Mouse (Mus musculus): ENCODE measurements around the gene Rac2.

The Rac2 gene

DNA sequence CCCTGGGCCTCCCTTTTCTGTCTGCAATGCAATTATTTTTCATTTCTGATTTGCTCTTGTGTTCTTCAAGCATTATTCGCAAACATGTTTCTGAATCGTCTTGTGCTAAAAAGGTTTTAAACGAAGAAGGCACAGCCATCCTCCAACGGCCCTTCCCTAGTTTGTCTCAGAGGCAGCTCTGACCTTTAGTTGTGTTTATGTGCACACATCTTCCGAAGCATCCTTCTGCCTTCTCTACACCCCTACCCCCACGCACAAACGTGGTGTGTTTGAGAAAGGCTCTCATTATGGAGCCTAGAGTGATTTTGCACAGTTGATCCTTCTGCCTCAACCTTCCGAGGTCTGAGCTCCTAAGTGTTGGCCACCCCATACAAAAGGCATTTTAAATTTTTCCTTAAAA is 23.9 kb downstream of the Rac2 start:
- in situ Hi-C loops (cut with MboI, MseI) = loop anchor here (10.0 to 25.0 kb wide), 3 partner anchors 194 to 561 kb away; no protein-coding TSS in a partner anchor

DNA sequence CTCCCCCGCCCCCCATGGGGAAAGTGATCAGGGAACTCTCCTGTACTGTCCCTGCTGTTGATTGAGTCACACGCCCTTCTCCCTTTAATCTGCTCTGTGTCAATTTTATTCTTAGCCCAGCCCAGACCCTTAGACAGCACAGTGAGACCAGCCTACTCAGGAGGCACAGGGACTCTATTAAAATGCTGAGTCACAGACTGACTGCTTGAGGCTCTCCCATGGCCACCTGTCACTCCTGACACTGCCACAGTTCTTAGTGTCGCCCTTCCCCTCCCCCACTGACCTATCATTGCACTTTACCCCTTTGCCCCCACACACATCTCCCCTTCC is 24.3 kb downstream of the Rac2 start:
- in situ Hi-C loops (cut with MboI, MseI) = loop anchor here (10.0 to 25.0 kb wide), 3 partner anchors 194 to 561 kb away; no protein-coding TSS in a partner anchor

DNA sequence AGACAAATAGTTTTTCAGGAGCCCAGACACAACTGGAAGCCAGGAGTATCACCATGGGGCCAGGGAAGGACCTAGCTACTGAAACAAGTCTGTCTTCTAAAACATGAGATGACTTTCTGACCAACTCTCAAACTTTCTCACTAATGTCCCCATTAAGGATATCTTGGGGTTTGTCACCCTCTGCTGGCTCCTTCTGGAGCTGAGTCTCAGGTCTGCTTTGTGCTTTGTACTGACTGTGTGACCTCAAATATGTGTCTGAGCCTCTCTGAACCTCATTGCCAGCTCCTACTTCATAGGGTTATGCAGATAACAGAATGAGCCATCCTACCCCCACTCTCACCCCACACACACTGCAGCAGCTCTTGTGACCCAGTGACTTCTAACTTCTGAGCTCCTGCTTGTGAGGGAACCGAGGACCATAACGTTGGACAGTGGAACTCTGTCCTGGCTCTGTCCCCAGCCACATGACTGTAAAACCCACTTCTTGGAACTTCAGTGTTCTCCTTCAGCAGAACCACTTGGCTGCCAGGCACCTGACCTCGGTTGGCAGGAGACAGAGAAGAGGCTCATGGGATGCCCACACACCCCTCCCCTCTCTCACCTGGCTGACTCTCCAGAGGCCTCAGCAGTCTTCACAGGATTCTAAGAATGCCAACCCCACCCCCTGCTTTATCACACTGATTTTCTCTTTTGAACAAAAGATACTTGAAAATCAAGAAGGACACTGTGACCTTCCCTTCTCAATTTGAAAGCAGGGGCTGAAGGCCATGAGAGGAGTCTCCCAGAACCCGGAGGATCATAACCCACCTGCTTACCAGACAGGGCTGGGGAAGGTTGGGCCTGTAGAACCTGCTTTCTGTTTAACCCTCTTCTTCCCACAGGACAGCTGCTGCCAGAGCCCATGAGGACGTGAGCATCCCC is 24.9 kb downstream of the Rac2 start:
- in situ Hi-C loops (cut with MboI, MseI) = loop anchor here (10.0 to 25.0 kb wide), 3 partner anchors 193 to 560 kb away; no protein-coding TSS in a partner anchor

DNA sequence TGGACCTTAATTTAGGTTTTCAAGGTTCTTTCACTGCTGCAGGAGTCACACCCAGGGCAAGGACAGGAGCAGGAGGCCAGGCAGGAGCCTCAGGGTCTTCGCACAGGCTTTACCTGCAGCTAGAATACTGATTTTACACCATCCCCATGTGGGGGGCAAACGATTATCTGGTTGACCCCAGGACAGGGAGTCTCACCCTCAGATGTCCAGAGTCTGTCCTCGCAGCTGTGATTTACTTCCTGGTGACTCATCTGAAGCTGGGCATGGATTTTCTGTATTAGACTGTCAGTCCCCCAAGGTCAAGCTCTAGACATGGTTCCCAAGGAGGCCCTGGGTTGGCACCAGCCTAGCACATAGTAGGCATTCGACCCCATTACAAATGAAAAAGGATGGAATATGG is 26.5 kb downstream of the Rac2 start:
- in situ Hi-C loops (cut with MboI, MseI) = loop anchor here (10.0 to 25.0 kb wide), 3 partner anchors 191 to 559 kb away; no protein-coding TSS in a partner anchor

DNA sequence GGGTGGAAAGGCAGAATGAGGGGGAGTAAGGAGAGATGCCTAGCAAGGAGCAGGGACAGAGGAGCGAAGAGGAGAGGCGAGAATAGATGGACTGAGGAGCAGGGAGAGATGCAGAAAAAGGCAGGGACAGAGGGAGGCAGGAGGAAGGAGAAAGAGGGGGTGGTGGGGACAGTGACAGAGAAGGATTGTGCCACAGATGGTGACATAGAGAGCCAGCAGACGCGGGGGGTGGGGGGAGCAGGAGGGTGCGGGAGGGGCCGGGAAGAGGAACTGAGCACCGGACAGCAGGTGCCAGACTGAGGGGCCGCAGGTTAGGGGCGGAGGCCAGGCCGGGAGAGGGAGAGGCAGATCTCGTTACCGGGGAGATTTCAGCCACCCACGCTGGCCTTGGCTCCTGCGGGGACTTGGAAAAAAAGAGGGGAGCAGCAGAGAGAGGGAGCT is 28.0 kb downstream of the Rac2 start, which contains the start of gene Sstr3:
TSS of gene Sstr3 (minus strand) at position 125 of the 441 bp plus-strand sequence.
- in situ Hi-C loops (cut with MboI, MseI) = loop anchor here (10.0 to 25.0 kb wide), 3 partner anchors 190 to 557 kb away; no protein-coding TSS in a partner anchor

DNA sequence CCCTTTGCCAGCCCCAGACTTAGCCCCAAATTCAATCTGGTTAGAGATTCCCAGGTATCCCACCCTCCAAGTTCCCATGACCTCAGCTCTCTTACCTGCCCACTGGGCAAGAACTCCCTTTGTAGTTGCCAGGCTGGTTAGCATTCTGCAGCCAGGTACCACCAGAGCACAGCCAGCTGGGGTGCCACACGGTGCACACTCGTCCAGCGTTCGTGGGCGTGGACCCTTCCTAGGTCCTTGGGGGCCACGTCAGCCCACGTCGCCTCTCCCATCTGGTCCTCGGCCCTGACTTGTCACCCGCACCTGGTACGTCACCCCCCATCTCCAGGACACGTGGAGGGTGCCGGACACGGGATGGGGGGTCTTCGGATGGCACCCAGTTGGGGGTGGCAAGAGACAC is 28.5 kb downstream of the Rac2 start:
- in situ Hi-C loops (cut with MboI, MseI) = loop anchor here (10.0 to 25.0 kb wide), 3 partner anchors 189 to 557 kb away; no protein-coding TSS in a partner anchor

DNA sequence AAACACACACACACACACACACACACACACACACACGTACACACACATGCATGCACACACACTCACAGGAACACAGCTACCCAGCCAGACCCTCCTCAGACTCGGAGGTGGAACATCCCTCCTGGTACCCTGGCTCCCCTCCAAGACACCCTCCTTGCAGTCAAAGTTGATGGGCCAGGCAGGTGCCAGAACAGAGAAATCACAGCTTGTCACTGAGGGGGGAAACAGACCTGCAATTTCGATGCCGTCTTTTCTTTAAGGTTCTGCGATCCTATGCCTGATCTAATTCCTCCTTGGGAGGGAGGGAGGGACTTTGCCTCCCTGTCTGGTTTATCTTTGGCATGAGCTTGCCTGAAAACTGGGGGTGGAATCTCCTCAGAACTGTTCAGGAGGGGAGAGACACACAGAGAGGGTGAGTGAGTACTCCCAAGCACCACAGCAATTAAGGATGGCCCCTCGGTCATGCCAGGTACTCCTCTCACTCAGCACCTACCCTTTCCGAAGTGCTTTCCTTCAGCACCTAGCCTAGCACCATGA is 29.7 kb downstream of the Rac2 start:
- in situ Hi-C loops (cut with MboI, MseI) = loop anchor here (10.0 to 25.0 kb wide), 3 partner anchors 188 to 556 kb away; no protein-coding TSS in a partner anchor

DNA sequence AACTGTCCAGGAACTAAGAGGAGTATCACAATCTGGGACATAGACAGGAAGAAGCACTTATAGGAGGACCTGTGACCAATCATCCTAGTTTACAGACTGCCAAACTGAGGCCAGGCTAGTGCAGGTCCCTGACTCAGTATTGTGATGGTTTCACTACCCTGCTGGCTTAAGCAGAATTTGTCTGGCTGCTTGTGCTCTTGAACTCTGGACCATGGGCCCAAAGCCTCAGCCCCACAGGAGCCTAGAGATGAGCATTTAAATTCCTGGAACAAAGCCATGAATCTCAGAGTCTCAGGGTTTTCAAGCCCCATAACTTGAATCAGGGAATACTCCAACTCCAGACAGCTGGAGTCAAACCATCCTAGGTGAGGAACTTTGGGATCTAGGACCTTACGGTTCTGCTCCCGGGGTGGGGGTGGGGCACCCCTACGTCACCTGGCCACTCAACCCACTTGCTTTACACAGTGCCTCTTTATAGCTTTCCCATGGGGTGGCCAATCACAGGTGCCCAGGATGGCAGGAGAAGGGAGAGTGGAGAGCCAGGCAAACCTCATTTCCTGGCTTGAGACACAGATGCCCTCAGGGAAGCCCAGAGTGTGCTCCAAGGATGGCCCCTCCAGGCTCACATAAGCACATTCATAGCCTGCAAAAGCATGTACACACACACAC is 30.4 kb downstream of the Rac2 start:
- in situ Hi-C loops (cut with MboI, MseI) = loop anchor here (10.0 to 25.0 kb wide), 3 partner anchors 187 to 555 kb away; no protein-coding TSS in a partner anchor

DNA sequence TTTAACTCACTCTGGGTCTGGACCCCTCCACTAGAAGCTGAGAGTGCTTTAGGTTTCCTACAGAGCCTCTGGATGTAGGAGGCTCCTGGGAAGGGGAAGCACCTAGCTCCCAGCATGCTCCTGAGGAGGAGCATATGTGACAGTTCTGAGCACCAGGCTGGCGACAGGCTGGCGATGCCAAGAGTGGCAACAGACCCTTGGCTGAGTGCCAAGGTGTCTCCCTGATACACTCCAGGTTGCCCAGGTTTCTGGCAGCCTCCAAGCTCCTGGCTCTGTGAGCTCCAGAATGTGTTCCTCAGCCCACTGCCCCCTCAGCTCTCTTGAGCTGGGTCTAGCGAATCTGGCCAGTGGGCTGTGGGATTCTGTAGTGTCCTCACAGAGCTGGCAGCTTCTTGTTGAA is 31.0 kb downstream of the Rac2 start:
- in situ Hi-C loops (cut with MboI, MseI) = loop anchor here (10.0 to 25.0 kb wide), 3 partner anchors 187 to 554 kb away; no protein-coding TSS in a partner anchor

DNA sequence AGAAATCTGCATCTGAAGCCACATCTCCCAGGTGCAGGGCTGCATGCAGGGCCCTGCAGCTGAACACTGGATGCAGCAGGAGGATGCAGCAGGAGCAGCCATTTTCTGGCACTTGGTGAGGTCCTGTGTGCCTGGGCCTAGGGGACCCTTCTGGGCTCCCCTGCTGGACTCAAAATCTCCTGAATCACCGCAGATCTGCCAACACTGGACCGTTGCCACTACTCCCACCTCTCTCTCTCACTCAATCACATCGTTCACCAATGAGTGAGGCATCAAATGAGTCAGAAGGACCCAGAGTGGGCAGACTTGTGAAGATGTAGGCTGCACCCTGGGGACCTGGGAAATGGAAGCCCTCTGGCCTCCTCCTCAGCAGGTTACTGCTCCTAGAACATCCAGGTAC is 31.5 kb downstream of the Rac2 start:
- in situ Hi-C loops (cut with MboI, MseI) = loop anchor here (10.0 to 25.0 kb wide), 3 partner anchors 186 to 554 kb away; no protein-coding TSS in a partner anchor

DNA sequence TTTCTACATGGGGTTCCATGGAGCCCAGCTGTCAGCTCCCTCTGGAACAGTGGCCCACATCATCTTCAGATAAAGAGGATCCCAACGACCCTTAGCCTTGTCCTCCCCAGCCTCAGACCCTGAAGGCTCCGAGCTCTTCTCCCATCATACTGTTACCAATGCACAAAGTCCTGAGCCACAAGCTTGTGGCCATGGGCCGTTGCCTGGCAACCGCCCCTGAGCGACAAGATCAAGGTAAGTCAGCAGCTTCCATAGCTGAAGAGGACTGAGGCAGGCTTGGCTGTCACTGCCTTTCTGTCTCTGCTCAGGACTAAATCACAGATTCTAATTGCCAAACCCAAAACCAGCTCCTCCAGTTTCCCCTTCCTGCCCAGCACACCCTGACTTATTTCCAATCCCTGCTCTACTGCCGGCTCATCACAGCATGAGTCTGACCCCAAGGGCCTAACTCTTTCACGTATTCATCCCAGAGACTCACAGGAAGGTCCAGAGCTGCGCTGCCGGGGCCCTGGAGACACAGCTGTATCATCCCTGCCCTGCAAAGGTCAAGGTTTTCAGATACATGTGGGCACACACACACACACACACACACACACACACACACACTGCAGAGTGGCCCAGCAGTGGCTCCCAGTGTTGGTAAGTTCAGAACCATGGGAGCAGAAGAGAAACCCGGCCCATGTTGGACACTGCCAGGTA is 36.7 kb downstream of the Rac2 start:
- in situ Hi-C loops (cut with MboI, MseI) = loop anchor here (5.0 to 25.0 kb wide), 4 partner anchors 89 to 549 kb away; no protein-coding TSS in a partner anchor

DNA sequence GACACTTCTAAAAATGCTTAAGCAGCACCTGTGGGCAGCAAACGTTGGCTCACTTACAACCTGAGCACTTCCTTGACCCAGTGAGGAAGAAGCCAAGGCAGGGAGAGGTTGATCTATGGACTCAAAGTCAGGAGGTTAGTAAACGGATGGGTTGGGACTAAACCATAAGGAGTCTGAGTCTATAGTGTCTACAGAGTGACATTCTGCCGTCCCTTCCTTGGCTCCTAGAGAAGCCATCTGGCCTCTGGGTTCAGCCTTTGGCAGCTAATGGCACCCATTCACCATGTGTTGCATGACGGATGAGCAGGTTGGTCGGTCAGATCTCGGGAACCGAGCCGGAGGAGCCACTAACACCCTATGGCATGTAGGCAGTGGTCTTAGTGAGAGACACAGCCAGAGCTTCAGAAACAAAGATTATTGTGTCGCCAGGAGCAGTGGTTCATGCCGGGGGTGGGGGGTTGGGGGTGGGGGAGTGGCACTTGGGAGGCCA is 39.2 kb downstream of the Rac2 start:
- in situ Hi-C loops (cut with MboI, MseI) = loop anchor here in 1 of 2 experiments (25.0 kb wide), 1 partner anchor 546 kb away; no protein-coding TSS in a partner anchor

DNA sequence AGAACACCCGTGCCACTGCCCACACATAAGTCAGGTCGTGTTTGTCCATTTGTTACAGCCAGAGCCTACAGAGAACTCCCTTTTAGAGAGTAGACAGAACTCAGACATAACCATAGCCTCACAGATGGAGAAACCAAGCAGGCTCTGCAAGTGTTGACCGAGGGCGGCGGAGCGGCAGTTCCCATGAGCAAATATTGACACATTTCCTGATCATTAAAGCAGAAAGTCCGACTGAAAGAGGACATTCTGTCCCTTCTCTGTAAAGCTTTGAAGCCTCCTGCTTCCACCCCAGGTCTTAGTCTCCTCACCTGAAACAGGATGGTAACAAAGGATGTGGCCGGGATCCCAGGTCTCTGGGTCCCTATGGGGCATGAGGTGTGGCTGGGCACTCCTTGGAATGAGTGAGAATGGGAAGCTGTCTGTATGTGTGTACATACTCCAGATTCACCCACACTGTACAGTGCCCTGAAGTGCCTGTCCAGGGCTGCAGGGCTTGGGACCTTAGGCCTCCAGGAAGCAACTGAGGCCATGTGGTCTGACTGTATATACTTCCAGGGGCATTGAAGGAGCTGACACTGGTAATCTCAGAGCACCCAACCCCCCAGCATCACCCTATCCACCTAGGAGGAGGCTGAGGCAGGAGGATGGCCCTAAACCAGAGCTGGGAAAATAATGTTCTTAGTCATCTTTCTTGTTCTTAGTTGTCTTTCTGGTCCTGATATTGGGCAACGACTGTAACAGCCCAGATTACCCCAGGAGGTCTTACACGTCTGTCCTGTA is 39.8 kb downstream of the Rac2 start:
- in situ Hi-C loops (cut with MboI, MseI) = loop anchor here in 1 of 2 experiments (25.0 kb wide), 1 partner anchor 545 kb away; no protein-coding TSS in a partner anchor

DNA sequence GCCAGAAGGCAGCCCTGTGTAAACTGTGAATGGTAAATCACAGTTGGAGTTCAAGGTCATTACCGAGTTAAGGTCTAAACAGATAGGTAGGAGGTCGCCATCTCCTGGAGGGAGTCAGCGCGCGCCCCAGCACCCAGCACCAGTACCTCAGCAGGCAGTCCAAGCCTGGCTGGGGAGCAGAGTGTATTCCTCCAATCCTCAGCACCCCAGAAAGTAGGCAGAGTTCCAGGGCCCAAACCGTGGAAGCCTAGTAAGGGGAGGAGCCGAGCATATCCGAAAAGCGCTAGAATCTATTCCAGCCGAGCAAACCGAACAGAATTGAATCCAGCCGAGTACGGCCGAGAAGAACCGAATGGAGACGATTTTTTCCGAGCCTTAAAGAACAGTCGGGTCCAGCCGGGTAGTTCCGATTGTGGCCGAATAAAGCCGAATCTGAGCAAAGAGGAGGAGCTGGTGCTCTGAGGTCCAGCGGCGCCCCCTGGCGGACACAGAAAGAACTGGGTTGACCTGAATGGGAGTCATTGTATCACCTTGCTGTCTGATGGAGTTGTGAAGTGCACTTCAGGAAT is 40.6 kb downstream of the Rac2 start:
- in situ Hi-C loops (cut with MboI, MseI) = loop anchor here in 1 of 2 experiments (25.0 kb wide), 1 partner anchor 545 kb away; no protein-coding TSS in a partner anchor

DNA sequence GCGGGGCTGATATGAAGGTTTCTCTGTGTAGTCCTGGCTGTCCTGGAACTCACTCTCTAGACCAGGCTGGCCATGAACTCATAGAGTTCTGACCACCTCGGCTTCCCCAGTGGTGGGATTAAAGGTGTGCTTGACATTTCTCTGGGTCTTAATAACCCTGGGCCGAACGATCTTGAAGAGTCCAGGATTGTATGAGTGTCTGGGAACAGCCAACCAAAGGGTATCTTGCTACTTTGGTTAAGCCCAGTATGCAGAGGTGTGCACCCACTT is 41.2 kb downstream of the Rac2 start:
- in situ Hi-C loops (cut with MboI, MseI) = loop anchor here in 1 of 2 experiments (25.0 kb wide), 1 partner anchor 544 kb away; no protein-coding TSS in a partner anchor

DNA sequence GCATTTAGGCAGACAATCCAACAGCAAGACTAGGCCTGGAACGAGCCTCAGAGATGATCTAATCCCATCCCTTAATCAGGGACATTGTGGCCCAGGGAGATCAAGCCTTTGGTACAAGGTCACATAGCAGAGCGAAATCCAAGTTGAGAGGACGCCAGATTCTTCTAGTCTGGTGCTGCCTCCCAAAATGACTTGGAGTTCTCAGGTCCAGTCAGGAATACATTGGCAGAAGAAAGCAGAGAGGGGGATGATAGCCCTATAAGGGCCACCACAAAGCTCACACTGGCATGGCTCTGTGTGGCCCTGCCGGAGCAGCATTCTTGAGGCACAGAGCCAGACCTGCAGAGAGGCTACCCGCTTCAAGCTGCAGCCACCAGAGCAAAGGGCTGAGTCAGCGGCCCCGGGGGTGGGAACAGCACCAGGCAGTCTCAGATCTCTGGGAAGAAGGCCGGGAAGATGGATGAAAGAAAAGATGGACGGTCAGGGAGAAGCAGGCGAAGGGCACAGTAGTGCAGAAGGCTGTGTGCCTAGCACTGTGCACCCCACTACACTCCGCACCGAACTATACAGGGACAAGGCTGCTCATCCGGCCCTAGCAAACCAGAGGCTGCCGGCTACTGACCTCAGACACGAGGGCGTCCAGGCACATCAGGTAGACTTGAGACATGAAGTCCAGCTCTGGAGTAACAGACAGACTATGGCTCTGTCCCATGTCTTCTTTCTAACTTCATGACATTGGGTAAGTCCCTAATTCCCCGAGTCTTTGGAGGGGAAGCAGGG is 41.7 kb downstream of the Rac2 start, which contains the start of gene C1qtnf6:
TSS of gene C1qtnf6 (minus strand) at position 746 of the 780 bp plus-strand sequence.
- in situ Hi-C loops (cut with MboI, MseI) = loop anchor here in 1 of 2 experiments (25.0 kb wide), 1 partner anchor 544 kb away; no protein-coding TSS in a partner anchor

DNA sequence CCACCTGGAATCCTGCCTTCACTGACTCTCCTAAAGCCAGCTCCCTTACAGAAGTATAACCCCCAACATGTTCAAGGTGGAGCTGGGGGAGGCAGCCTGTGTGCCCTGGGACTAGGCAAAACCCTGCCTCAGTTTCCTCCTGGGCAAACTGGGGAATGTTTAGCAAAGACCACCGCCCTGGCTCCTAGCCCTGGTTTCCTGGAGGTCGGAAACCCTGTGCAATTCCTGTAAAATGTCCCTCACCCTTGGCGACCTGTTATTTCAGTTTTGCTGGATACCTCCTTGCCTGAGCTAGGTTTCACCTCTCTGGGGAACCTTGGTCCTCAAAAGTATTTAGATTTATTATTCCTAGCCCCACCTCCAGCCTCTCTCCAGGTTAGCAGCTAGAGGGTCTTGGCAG is 42.4 kb downstream of the Rac2 start:
- in situ Hi-C loops (cut with MboI, MseI) = loop anchor here in 1 of 2 experiments (25.0 kb wide), 1 partner anchor 543 kb away; no protein-coding TSS in a partner anchor

DNA sequence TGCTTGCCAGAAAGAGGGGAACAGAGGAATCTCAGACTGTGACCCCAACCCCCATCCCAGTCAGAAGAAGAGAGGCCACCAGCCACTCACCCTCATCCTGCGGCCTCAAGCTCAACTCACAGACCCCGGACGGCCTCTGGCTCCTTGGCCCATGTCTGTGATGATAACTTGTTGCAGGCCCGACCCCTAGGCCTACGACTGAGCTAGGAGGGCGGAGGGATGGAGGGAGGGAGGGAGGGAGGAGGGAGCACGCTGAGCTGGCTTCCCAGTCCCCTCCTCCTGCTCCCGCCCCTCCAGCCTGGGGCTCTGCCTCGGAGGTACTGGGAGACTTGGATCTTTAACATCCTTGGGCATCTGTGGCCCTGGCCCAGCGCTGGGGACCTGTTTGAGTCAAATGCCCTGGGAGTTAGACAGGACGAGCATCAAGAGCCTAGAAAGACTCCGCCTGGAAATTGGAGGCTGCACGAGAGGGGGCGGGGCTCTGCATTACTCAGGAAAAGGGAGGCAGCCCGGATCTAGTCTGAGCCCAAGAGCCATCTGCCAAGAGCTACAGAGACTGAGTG is 43.1 kb downstream of the Rac2 start:
- in situ Hi-C loops (cut with MboI, MseI) = loop anchor here in 1 of 2 experiments (25.0 kb wide), 1 partner anchor 542 kb away; no protein-coding TSS in a partner anchor
